Mouse (Mus musculus): ENCODE results near the gene Sptb. TPM values are rescaled to one million over a fixed set of nuclear protein-coding genes. Genes with fewer than 3 reads are reported as not detected.
A peak's percentile ranks its signal among the peaks of the same experiment; 100 is the strongest.

The Sptb gene
- polyA plus RNA-seq, 1 experiment from 2014 or later: 1.6 TPM

GRCm38 (mm10) chr12:76554871-76555386 lies 155.4 kb downstream of the Sptb start:
- H3K4me1 ChIP-seq (replicated peaks; ENCODE audit: control insufficient read depth, insufficient read depth, low read length): peaks cover 37% of the 10 kb centered on the region
- H3K4me3 ChIP-seq (ENCODE audit: low read depth, low read length): no peak overlapping the region
- no peak overlapping the region for H3K27ac ChIP-seq (ENCODE audit: low read depth)

GRCm38 (mm10) chr12:76554392-76554791 lies 156.0 kb downstream of the Sptb start:
- no peaks in the 10 kb centered on the region for H3K27me3 ChIP-seq (replicated peaks; ENCODE audit: control insufficient read depth, insufficient read depth, low read length)

More at GRCm38 (mm10) chr12:76554871-76555386, 155.4 kb downstream of the Sptb start:
- ATAC-seq (replicated peaks; ENCODE audit: low FRiP score, low TSS enrichment, low read depth): no peak
- Histone ChIP-seq H3K9ac (ENCODE audit: low read length) (no peak overlapping the region), H3K9me3 (ENCODE audit: control insufficient read depth, low read length) (no peaks in the 10 kb centered on the region), H3K4me2 (ENCODE audit: low read length) (no peak overlapping the region), H3K36me3 (ENCODE audit: control insufficient read depth, insufficient read depth, low read length) (no peaks in the 10 kb centered on the region), H3K27me3 (replicated peaks; ENCODE audit: control insufficient read depth, insufficient read depth, low read length) (no peaks in the 10 kb centered on the region)
- WGBS: 81% methylated on average over 3 of the region's 3 CpGs
- no peak for DNase-seq (ENCODE audit: low spot score)

GRCm38 (mm10) chr12:76553917-76554316 lies 156.4 kb downstream of the Sptb start:
- H3K9me3 ChIP-seq (ENCODE audit: control insufficient read depth, low read length): no peaks in the 10 kb centered on the region
- H3K4me1 ChIP-seq (replicated peaks; ENCODE audit: control insufficient read depth, insufficient read depth, low read length): peaks cover 37% of the 10 kb centered on the region
- no peak for DNase-seq (ENCODE audit: low spot score)
- no peak overlapping the region for H3K4me3 ChIP-seq (ENCODE audit: low read depth, low read length)
- no peak overlapping the region for H3K27ac ChIP-seq (ENCODE audit: low read depth)
- no peaks in the 10 kb centered on the region for H3K36me3 ChIP-seq (ENCODE audit: control insufficient read depth, insufficient read depth, low read length)
- no peak overlapping the region for H3K9ac ChIP-seq (ENCODE audit: low read length)
- no peak overlapping the region for H3K4me2 ChIP-seq (ENCODE audit: low read length)
- no peaks in the 10 kb centered on the region for H3K27me3 ChIP-seq (replicated peaks; ENCODE audit: control insufficient read depth, insufficient read depth, low read length)
- no peak for ATAC-seq (replicated peaks; ENCODE audit: low FRiP score, low TSS enrichment, low read depth)
- WGBS: 71% methylated on average over 7 of the region's 7 CpGs

More at GRCm38 (mm10) chr12:76554392-76554791, 156.0 kb downstream of the Sptb start:
- H3K9ac ChIP-seq (ENCODE audit: low read length): no peak overlapping the region
- H3K4me2 ChIP-seq (ENCODE audit: low read length): no peak overlapping the region
- H3K4me1 ChIP-seq (replicated peaks; ENCODE audit: control insufficient read depth, insufficient read depth, low read length): peaks cover 37% of the 10 kb centered on the region
- no peaks in the 10 kb centered on the region for H3K9me3 ChIP-seq (ENCODE audit: control insufficient read depth, low read length)
- no peak overlapping the region for H3K4me3 ChIP-seq (ENCODE audit: low read depth, low read length)
- no peak overlapping the region for H3K27ac ChIP-seq (ENCODE audit: low read depth)
- DNase-seq (ENCODE audit: low spot score) (no peak), ATAC-seq (replicated peaks; ENCODE audit: low FRiP score, low TSS enrichment, low read depth) (no peak)
- 73% methylated on average over 3 of the region's 3 CpGs for WGBS
- H3K36me3 ChIP-seq (ENCODE audit: control insufficient read depth, insufficient read depth, low read length): no peaks in the 10 kb centered on the region

DNA sequence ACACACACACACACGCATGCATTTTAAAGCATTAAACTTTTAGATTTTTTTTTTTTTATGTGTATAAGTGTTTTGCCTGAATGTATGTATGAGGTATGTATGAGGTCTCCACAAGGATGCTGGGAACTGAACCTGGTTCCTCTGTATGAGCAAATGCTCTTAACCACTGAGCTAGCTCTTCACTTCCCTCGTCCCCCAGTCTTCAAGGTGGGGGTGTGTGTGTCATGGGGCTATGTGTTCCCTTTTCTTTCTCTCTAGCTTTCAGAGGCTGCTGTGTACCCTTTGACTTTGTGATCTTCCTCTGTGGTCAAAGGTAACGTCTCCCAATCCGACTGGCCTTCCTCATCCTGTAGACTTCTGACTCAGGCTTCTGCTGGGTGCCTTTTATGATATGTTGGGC lies 157.4 kb downstream of the Sptb start:
- Histone ChIP-seq H3K9ac (ENCODE audit: low read length) (no peak overlapping the region), H3K4me3 (ENCODE audit: low read depth, low read length) (no peak overlapping the region), H3K4me1 (replicated peaks; ENCODE audit: control insufficient read depth, insufficient read depth, low read length) (peaks cover 41% of the 10 kb centered on the region), H3K27ac (ENCODE audit: low read depth) (no peak overlapping the region), H3K27me3 (replicated peaks; ENCODE audit: control insufficient read depth, insufficient read depth, low read length) (no peaks in the 10 kb centered on the region), H3K9me3 (ENCODE audit: control insufficient read depth, low read length) (no peaks in the 10 kb centered on the region), H3K4me2 (ENCODE audit: low read length) (no peak overlapping the region), H3K36me3 (ENCODE audit: control insufficient read depth, insufficient read depth, low read length) (no peaks in the 10 kb centered on the region)
- WGBS: 75% methylated on average over 4 of the region's 4 CpGs
- DNase-seq (ENCODE audit: low spot score) (no peak), ATAC-seq (replicated peaks; ENCODE audit: low FRiP score, low TSS enrichment, low read depth) (no peak)

DNA sequence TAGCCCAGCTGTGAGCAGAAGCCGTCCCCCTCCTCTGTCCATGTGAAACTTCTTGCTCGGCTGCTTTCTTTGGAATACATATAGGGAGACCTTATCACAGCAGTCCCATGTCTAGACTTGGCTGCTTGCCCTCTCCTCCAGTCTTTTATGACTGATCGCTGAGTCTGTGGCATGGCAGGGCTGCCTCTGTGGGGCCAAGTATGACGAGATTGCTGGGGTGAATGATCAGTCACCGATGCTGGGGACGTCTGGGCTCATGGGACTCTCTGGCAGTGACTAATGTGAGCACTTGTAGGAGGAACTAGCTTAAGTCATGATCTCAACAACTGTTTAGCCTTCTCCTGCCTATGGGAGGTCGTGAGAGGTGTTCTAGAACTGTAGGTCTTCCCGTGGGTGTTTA lies 158.0 kb downstream of the Sptb start:
- peak overlapping the region; percentile 59; the same call in 1 of the 2 replicates for H3K27ac ChIP-seq (ENCODE audit: low read depth)
- DNase-seq (ENCODE audit: low spot score) (peak; percentile 75), ATAC-seq (replicated peaks; ENCODE audit: low FRiP score, low TSS enrichment, low read depth) (peak; percentile 59)
- H3K27me3 ChIP-seq (replicated peaks; ENCODE audit: control insufficient read depth, insufficient read depth, low read length): no peaks in the 10 kb centered on the region
- H3K4me1 ChIP-seq (replicated peaks; ENCODE audit: control insufficient read depth, insufficient read depth, low read length): peaks cover 46% of the 10 kb centered on the region
- 20% methylated on average over 8 of the region's 8 CpGs for WGBS
- no peak overlapping the region for H3K9ac ChIP-seq (ENCODE audit: low read length)
- no peaks in the 10 kb centered on the region for H3K9me3 ChIP-seq (ENCODE audit: control insufficient read depth, low read length)
- no peaks in the 10 kb centered on the region for H3K36me3 ChIP-seq (ENCODE audit: control insufficient read depth, insufficient read depth, low read length)
- H3K4me3 ChIP-seq (ENCODE audit: low read depth, low read length): no peak overlapping the region
- no peak overlapping the region; the same call in 1 of the 2 replicates for H3K4me2 ChIP-seq (ENCODE audit: low read length)

DNA sequence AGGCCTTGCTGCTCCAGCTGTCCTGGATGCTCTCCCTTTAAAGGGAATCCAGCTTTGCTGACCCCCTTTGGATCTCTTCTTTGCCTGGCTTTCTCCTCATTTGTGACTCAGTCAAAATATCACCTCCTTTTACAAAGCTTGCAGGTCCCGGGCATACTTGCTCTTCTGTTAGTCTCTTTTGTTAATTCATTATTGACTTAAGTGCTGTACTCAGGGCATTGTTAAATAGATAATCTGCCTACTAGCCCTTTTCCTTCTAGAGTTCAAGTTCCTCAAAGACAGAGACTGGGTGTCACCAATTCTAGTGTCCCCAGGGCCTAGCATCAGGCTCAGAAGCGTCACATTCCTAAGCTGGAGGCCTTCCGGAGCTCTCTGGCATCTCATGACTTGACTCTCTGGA lies 161.1 kb downstream of the Sptb start:
- no peak overlapping the region for H3K27ac ChIP-seq (ENCODE audit: low read depth)
- no peaks in the 10 kb centered on the region for H3K36me3 ChIP-seq (ENCODE audit: control insufficient read depth, insufficient read depth, low read length)
- no peak overlapping the region for H3K4me2 ChIP-seq (ENCODE audit: low read length)
- no peak overlapping the region for H3K9ac ChIP-seq (ENCODE audit: low read length)
- H3K4me3 ChIP-seq (ENCODE audit: low read depth, low read length): no peak overlapping the region
- no peaks in the 10 kb centered on the region for H3K9me3 ChIP-seq (ENCODE audit: control insufficient read depth, low read length)
- peaks cover 50% of the 10 kb centered on the region for H3K4me1 ChIP-seq (replicated peaks; ENCODE audit: control insufficient read depth, insufficient read depth, low read length)
- WGBS: 77% methylated on average over 3 of the region's 3 CpGs
- no peak for ATAC-seq (replicated peaks; ENCODE audit: low FRiP score, low TSS enrichment, low read depth)
- no peak for DNase-seq (ENCODE audit: low spot score)
- H3K27me3 ChIP-seq (replicated peaks; ENCODE audit: control insufficient read depth, insufficient read depth, low read length): no peaks in the 10 kb centered on the region

- Histone ChIP-seq H3K4me3 (ENCODE audit: low read depth, low read length) (no peak overlapping the region), H3K9me3 (ENCODE audit: control insufficient read depth, low read length) (no peaks in the 10 kb centered on the region), H3K27me3 (replicated peaks; ENCODE audit: control insufficient read depth, insufficient read depth, low read length) (no peaks in the 10 kb centered on the region), H3K4me2 (ENCODE audit: low read length) (0 out of 2 replicates have a peak overlapping the region, but pooled peaks have one; percentile 24), H3K9ac (ENCODE audit: low read length) (no peak overlapping the region), H3K36me3 (ENCODE audit: control insufficient read depth, insufficient read depth, low read length) (no peaks in the 10 kb centered on the region), H3K4me1 (replicated peaks; ENCODE audit: control insufficient read depth, insufficient read depth, low read length) (peaks cover 41% of the 10 kb centered on the region), H3K27ac (ENCODE audit: low read depth) (peak overlapping the region; percentile 13; the same call in 1 of the 2 replicates)
- DNase-seq (ENCODE audit: low spot score): no peak
- no peak; the same call in 1 of the 2 replicates for ATAC-seq (replicated peaks; ENCODE audit: low FRiP score, low TSS enrichment, low read depth)
- WGBS: 19% methylated on average over 7 of the region's 7 CpGs
Observed at GRCm38 (mm10) chr12:76548082-76548423, 162.3 kb downstream of the Sptb start.

DNA sequence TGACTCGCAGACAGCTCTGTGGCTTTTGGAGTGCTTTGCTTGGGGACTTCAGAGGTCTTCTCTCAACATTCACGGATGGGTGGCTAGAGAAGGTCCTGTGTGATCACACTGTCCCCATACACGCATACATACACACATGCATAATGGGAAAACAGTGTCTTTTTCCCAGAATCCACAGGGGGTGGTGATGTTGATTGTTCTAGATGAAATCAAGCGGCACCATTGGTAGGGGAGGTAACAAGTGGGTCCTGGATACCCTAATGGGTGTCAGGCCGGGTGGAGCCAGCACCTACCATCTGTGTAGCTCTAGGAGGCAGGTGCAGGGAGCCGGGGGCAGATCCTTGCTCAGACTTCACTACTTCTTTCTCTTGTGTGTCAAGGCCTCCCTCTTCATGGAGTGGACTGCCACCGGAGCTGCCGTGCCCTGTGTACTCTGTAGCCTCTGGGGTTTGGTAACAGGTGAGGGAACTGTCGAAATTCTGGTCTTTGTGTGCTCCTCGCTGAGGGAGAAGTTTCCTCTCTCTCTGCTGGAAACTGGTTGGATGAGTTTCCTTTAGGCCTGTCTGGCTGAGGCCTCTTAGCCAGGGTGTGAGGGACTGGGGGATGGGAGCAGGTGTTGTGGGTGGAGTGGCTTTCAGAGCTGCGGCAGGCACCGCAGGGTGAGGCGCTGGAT lies 162.8 kb downstream of the Sptb start:
- no peaks in the 10 kb centered on the region for H3K9me3 ChIP-seq (ENCODE audit: control insufficient read depth, low read length)
- H3K27ac ChIP-seq (ENCODE audit: low read depth): peak overlapping the region; percentile 84
- H3K36me3 ChIP-seq (ENCODE audit: control insufficient read depth, insufficient read depth, low read length): no peaks in the 10 kb centered on the region
- H3K4me1 ChIP-seq (replicated peaks; ENCODE audit: control insufficient read depth, insufficient read depth, low read length): peaks cover 38% of the 10 kb centered on the region
- peak; percentile 77 for ATAC-seq (replicated peaks; ENCODE audit: low FRiP score, low TSS enrichment, low read depth)
- peak overlapping the region; percentile 11; the same call in 1 of the 2 replicates for H3K9ac ChIP-seq (ENCODE audit: low read length)
- H3K4me3 ChIP-seq (ENCODE audit: low read depth, low read length): no peak overlapping the region
- DNase-seq (ENCODE audit: low spot score): peak; percentile 80
- WGBS: 29% methylated on average over 13 of the region's 13 CpGs
- H3K27me3 ChIP-seq (replicated peaks; ENCODE audit: control insufficient read depth, insufficient read depth, low read length): no peaks in the 10 kb centered on the region
- peak overlapping the region; percentile 44 for H3K4me2 ChIP-seq (ENCODE audit: low read length)

Data from intestine, embryonic 14.5 days (tissue).